Mouse (Mus musculus): ENCODE data around the gene Rps29. TPM values are rescaled to one million over a fixed set of nuclear protein-coding genes. Genes with fewer than 3 reads are reported as not detected.

Gene Rps29
- total RNA-seq, 2 experiments from 2014 or later = 998 to 1,003 TPM

DNA sequence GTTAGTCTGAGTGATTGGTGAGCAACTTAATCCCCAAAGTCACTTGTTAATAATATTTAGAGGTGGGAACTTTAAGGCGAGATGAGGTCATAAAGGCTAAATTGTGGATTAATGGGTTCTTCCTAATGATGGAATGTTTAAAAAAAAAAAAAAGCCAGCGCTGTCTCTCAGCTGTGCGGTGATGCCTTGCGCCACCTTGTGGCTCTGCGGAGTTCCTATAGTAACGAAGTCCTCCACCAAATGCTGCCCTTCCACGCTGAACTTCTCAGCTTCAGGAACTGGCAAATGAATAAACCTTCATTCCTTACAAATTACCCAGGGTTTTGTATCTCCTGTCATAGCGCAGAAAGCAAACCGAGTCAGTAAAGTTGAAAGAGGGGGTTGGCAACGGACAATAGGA is 27.0 kb downstream of the Rps29 start:
- peak; percentile 31 to 34 for DNase-seq (ENCODE audit: low spot score in 2 of 2)

GRCm38 (mm10) chr12:69131267-69131666 is 27.7 kb downstream of the Rps29 start:
- no peak for DNase-seq (ENCODE audit: low spot score in 2 of 2)

DNA sequence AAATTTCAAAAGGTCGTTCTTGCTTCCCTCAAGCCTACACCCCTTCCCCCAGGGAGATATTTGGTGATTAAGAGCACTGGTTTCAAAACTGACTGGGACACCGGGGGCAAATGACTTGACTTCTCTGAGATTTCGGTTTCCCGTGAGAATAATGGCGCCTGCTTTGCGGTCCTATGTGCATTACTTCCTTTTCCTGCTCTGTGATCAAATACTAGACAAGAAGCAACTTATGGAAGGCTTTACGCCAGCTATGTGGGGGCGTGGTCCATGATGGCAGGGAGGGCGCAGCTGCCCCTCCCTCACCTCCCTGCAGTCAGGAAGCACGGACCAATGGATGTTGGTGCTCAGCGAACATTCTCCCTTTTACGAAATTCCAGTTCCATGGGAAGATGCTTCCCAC is 28.5 kb downstream of the Rps29 start:
- no peak for DNase-seq (ENCODE audit: low spot score in 2 of 2)

DNA sequence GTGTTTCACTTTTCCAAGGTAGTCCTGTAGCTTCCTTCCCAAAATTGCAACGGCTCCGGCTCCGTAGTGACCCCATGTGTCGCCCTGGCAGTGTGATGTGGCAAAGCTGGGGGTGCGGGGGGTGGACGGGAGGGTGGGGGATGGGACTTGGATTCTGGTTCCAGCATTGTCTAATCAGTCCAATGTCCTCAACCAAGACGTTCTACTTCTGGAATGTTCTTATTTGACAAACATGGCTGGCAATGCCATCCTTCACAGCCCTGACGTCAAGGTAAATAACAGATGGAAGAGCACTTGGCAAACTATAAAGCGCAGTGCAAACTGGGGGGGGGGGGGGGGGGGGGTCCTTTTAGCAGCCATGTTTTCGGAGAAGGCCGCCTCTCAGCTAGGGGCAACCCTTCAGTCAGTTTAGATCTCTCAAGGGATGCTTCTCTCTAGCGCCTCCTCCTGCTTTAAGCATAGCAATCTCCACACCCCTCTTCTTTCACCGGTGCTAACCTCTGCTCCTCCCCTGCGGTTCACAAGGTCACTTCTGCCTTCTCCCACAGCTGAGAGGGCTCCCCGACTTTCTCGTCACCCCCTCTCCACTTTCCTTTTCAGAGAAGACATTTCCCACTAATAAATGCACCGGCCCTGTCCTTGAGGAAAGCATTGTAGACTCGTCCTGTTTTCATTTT is 29.2 kb downstream of the Rps29 start:
- no peak for DNase-seq (ENCODE audit: low spot score in 2 of 2)

- no peak for DNase-seq (ENCODE audit: low spot score in 2 of 2)
These were observed 31.4 kb downstream of the Rps29 start for GRCm38 (mm10) chr12:69127626-69128025.

DNA sequence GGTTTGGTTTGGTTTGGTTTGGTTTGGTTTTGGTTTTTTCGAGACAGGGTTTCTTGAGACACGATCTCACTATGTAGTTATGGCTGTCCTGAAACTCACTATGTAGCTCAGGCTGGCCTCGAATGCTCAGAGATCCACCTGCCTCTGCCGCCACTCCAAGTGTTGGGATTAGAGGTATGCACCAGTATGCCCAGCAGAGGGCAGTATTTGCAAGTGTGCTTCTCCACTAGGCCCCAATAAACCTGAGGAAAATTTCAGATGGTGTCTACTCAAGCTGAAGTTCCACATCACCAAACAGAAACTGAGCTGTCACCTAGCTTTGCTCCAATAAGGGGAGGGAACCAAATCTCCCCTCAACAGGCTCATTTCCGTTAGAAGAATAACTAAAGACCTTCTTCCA is 31.8 kb downstream of the Rps29 start:
- DNase-seq (ENCODE audit: low spot score in 2 of 2) = no peak

DNA sequence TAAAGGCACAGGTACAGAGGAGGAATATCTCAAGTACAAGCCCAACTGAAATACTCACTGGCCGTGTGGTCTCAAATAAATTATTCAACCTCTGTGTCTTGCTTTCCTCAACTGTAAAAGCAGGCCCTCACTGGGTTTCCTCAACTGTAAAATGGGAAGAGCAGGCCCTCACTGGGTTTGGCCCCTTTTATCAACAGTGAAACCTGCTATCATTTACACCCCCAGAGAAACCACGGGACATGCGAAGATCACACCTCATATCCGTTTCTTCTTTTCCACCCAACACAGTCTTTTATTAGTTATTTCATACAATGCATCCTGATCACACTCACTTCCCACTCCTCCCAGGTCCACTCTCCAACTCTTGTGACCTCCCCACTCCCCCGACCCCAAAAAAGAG is 33.9 kb downstream of the Rps29 start:
- no peak for DNase-seq (ENCODE audit: low spot score in 2 of 2)

- no peak for DNase-seq (ENCODE audit: low spot score in 2 of 2)
These were observed 36.2 kb downstream of the Rps29 start for GRCm38 (mm10) chr12:69122801-69123200.

DNA sequence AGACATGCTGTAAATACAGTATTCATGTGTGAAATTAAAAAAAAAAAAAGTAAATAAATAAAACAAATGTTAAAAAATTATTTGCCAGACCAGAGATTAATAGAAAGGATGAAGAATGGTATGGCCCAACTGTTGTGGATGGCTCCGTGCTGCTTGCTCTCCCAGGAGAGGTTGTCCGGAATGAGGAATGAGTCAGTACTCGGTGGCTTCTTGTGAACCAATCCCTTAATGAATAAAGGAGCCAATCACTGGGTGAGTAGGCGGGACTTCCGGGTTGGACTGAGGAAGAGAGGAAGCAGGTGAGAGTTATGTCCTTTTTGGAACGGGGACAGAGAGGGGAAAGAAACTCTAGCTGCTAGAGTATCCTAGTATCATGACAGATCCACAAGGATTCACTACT is 39.1 kb downstream of the Rps29 start:
- DNase-seq (ENCODE audit: low spot score in 2 of 2) = no peak

Small RNA genes lying within 50 kb of the gene (microRNA-seq; reads per million reads assigned to microRNA genes)
- gene Gm47287 = 0 reads per million in 2 experiments
- 0.28 to 2.5 reads per million in 2 experiments for gene Gm47295

Other genes starting within 250 kb of the Rps29 start
- gene Lrr1, start 9.6 kb upstream of the Rps29 start, total RNA-seq (2021) = 1 to 10 TPM in 1 of 2 experiments, under 1 TPM in 1; 0.65 to 1.3 TPM
- gene Rpl36al, start 24.9 kb upstream of the Rps29 start, total RNA-seq (2021) = 100 to 1,000 TPM; 182 to 204 TPM
- 10 to 100 TPM; 30.1 to 31.6 TPM for gene Mgat2, start 25.0 kb upstream of the Rps29 start, total RNA-seq (2021)
- gene Gm49383, start 37.9 kb upstream of the Rps29 start, total RNA-seq (2021) = 1 to 10 TPM; 4.0 to 7.1 TPM
- gene Dnaaf2, start 39.2 kb upstream of the Rps29 start, total RNA-seq (2021) = 1 to 10 TPM; 2.2 TPM
- 1 to 10 TPM; 3.8 to 4.0 TPM for gene Gm49384, start 45.1 kb upstream of the Rps29 start, total RNA-seq (2021)
- gene Pole2, start 69.0 kb upstream of the Rps29 start, total RNA-seq (2021) = under 1 TPM; 0.69 to 0.85 TPM
- 10 to 100 TPM; 12.4 to 13.7 TPM for gene Klhdc1, start 82.0 kb upstream of the Rps29 start, total RNA-seq (2021)
- 100 to 1,000 TPM; 119 to 124 TPM for gene Klhdc2, start 137.5 kb upstream of the Rps29 start, total RNA-seq (2021)
- gene Nemf, start 198.0 kb upstream of the Rps29 start, total RNA-seq (2021) = 10 to 100 TPM; 41.5 to 43.0 TPM
- gene Arf6, start 213.0 kb upstream of the Rps29 start, total RNA-seq (2021) = 10 to 100 TPM; 52.7 to 54.7 TPM
- 1 to 10 TPM in 1 of 2 experiments, under 1 TPM in 1; 0.58 to 1.1 TPM for gene Gm9887, start 213.3 kb upstream of the Rps29 start, total RNA-seq (2021)

Data from layer of hippocampus, postnatal 14 days (tissue).